Mouse (Mus musculus): Measurements from ENCODE around the gene Tead1. TPM values are rescaled to one million over a fixed set of nuclear protein-coding genes. Genes with fewer than 3 reads are reported as not detected.

Gene Tead1
- polyA plus RNA-seq, 1 experiment = 2.7 TPM

GRCm38 (mm10) chr7:112721859-112722258, 42.7 kb downstream of the Tead1 start:
- whole genome bisulfite sequencing = 81% methylated on average over 4 of the region's 4 CpGs
- DNase-seq (ENCODE audit: low read depth in 1 of 2, low spot score in 2 of 2) = no peak
- Histone ChIP-seq H3K4me1 (ENCODE audit: control insufficient read depth, insufficient read depth, insufficient read length) (no peaks in the 10 kb centered on the region), H3K36me3 (ENCODE audit: control insufficient read depth, insufficient read depth, low read length) (no peaks in the 10 kb centered on the region), H3K4me3 (ENCODE audit: extremely low read depth, insufficient read depth, insufficient read length) (no peak overlapping the region), H3K27me3 (ENCODE audit: control insufficient read depth, insufficient read depth, low read length) (no peaks in the 10 kb centered on the region), H3K27ac (ENCODE audit: insufficient read depth, low read length) (no peak overlapping the region)
- no peak for TF ChIP-seq POLR2A (IDR thresholded peaks at IDR 0.05; ENCODE audit: low read depth, low read length)
- TF ChIP-seq CTCF (IDR thresholded peaks at IDR 0.05; ENCODE audit: extremely low read depth, insufficient read depth, insufficient read length, insufficient replicate concordance) = no peak

- H3K36me3 ChIP-seq (ENCODE audit: control insufficient read depth, insufficient read depth, low read length) = no peaks in the 10 kb centered on the region
- DNase-seq (ENCODE audit: low read depth in 1 of 2, low spot score in 2 of 2) = no peak
- no peak for TF ChIP-seq CTCF (IDR thresholded peaks at IDR 0.05; ENCODE audit: extremely low read depth, insufficient read depth, insufficient read length, insufficient replicate concordance)
- TF ChIP-seq POLR2A (IDR thresholded peaks at IDR 0.05; ENCODE audit: low read depth, low read length) = no peak
- no peak overlapping the region for H3K27ac ChIP-seq (ENCODE audit: insufficient read depth, low read length)
- H3K4me1 ChIP-seq (ENCODE audit: control insufficient read depth, insufficient read depth, insufficient read length) = no peaks in the 10 kb centered on the region
- WGBS = 80% methylated on average over 2 of the region's 2 CpGs
- H3K4me3 ChIP-seq (ENCODE audit: extremely low read depth, insufficient read depth, insufficient read length) = no peak overlapping the region
- no peaks in the 10 kb centered on the region for H3K27me3 ChIP-seq (ENCODE audit: control insufficient read depth, insufficient read depth, low read length)
These were observed 49.3 kb downstream of the Tead1 start for GRCm38 (mm10) chr7:112728399-112728798.

- DNase-seq (ENCODE audit: low read depth in 1 of 2, low spot score in 2 of 2) = no peak
- H3K4me1 ChIP-seq (ENCODE audit: control insufficient read depth, insufficient read depth, insufficient read length) = no peaks in the 10 kb centered on the region
- no peak overlapping the region for H3K27ac ChIP-seq (ENCODE audit: insufficient read depth, low read length)
- no peak for TF ChIP-seq CTCF (IDR thresholded peaks at IDR 0.05; ENCODE audit: extremely low read depth, insufficient read depth, insufficient read length, insufficient replicate concordance)
- TF ChIP-seq POLR2A (IDR thresholded peaks at IDR 0.05; ENCODE audit: low read depth, low read length) = no peak
- H3K36me3 ChIP-seq (ENCODE audit: control insufficient read depth, insufficient read depth, low read length) = no peaks in the 10 kb centered on the region
- WGBS = 79% methylated on average over 5 of the region's 5 CpGs
- H3K4me3 ChIP-seq (ENCODE audit: extremely low read depth, insufficient read depth, insufficient read length) = no peak overlapping the region
- no peaks in the 10 kb centered on the region for H3K27me3 ChIP-seq (ENCODE audit: control insufficient read depth, insufficient read depth, low read length)
These were observed 51.1 kb downstream of the Tead1 start for GRCm38 (mm10) chr7:112730209-112730608.

GRCm38 (mm10) chr7:112731584-112731983, 52.5 kb downstream of the Tead1 start:
- no peaks in the 10 kb centered on the region for H3K36me3 ChIP-seq (ENCODE audit: control insufficient read depth, insufficient read depth, low read length)
- no peak overlapping the region for H3K27ac ChIP-seq (ENCODE audit: insufficient read depth, low read length)
- DNase-seq (ENCODE audit: low read depth in 1 of 2, low spot score in 2 of 2) = no peak
- H3K4me1 ChIP-seq (ENCODE audit: control insufficient read depth, insufficient read depth, insufficient read length) = no peaks in the 10 kb centered on the region
- TF ChIP-seq CTCF (IDR thresholded peaks at IDR 0.05; ENCODE audit: extremely low read depth, insufficient read depth, insufficient read length, insufficient replicate concordance) (no peak), POLR2A (IDR thresholded peaks at IDR 0.05; ENCODE audit: low read depth, low read length) (no peak)
- H3K4me3 ChIP-seq (ENCODE audit: extremely low read depth, insufficient read depth, insufficient read length) = no peak overlapping the region
- no peaks in the 10 kb centered on the region for H3K27me3 ChIP-seq (ENCODE audit: control insufficient read depth, insufficient read depth, low read length)
- 86% methylated on average over 8 of the region's 8 CpGs for WGBS

GRCm38 (mm10) chr7:112739174-112739573, 60.1 kb downstream of the Tead1 start:
- H3K4me1 ChIP-seq (ENCODE audit: control insufficient read depth, insufficient read depth, insufficient read length) = no peaks in the 10 kb centered on the region
- no peak for DNase-seq (ENCODE audit: low read depth in 1 of 2, low spot score in 2 of 2)
- H3K27ac ChIP-seq (ENCODE audit: insufficient read depth, low read length) = no peak overlapping the region
- no peak for TF ChIP-seq POLR2A (IDR thresholded peaks at IDR 0.05; ENCODE audit: low read depth, low read length)
- no peak for TF ChIP-seq CTCF (IDR thresholded peaks at IDR 0.05; ENCODE audit: extremely low read depth, insufficient read depth, insufficient read length, insufficient replicate concordance)
- WGBS = 64% methylated on average over 6 of the region's 6 CpGs
- no peak overlapping the region for H3K4me3 ChIP-seq (ENCODE audit: extremely low read depth, insufficient read depth, insufficient read length)
- 0 out of 2 replicates have a peak, but pooled peaks cover 1% of the 10 kb centered on the region for H3K27me3 ChIP-seq (ENCODE audit: control insufficient read depth, insufficient read depth, low read length)
- no peaks in the 10 kb centered on the region for H3K36me3 ChIP-seq (ENCODE audit: control insufficient read depth, insufficient read depth, low read length)

GRCm38 (mm10) chr7:112741790-112742189, 62.7 kb downstream of the Tead1 start:
- 66% methylated on average over 12 of the region's 12 CpGs for WGBS
- Histone ChIP-seq H3K36me3 (ENCODE audit: control insufficient read depth, insufficient read depth, low read length) (no peaks in the 10 kb centered on the region), H3K27me3 (ENCODE audit: control insufficient read depth, insufficient read depth, low read length) (0 out of 2 replicates have a peak, but pooled peaks cover 1% of the 10 kb centered on the region), H3K4me1 (ENCODE audit: control insufficient read depth, insufficient read depth, insufficient read length) (no peaks in the 10 kb centered on the region), H3K27ac (ENCODE audit: insufficient read depth, low read length) (no peak overlapping the region), H3K4me3 (ENCODE audit: extremely low read depth, insufficient read depth, insufficient read length) (no peak overlapping the region)
- TF ChIP-seq POLR2A (IDR thresholded peaks at IDR 0.05; ENCODE audit: low read depth, low read length) (no peak), CTCF (IDR thresholded peaks at IDR 0.05; ENCODE audit: extremely low read depth, insufficient read depth, insufficient read length, insufficient replicate concordance) (no peak)
- no peak for DNase-seq (ENCODE audit: low read depth in 1 of 2, low spot score in 2 of 2)

GRCm38 (mm10) chr7:112743063-112743462, 63.9 kb downstream of the Tead1 start:
- no peak overlapping the region for H3K4me3 ChIP-seq (ENCODE audit: extremely low read depth, insufficient read depth, insufficient read length)
- 0 out of 2 replicates have a peak, but pooled peaks cover 1% of the 10 kb centered on the region for H3K27me3 ChIP-seq (ENCODE audit: control insufficient read depth, insufficient read depth, low read length)
- no peaks in the 10 kb centered on the region for H3K4me1 ChIP-seq (ENCODE audit: control insufficient read depth, insufficient read depth, insufficient read length)
- H3K36me3 ChIP-seq (ENCODE audit: control insufficient read depth, insufficient read depth, low read length) = no peaks in the 10 kb centered on the region
- WGBS = 58% methylated on average over 7 of the region's 7 CpGs
- H3K27ac ChIP-seq (ENCODE audit: insufficient read depth, low read length) = no peak overlapping the region
- DNase-seq (ENCODE audit: low read depth in 1 of 2, low spot score in 2 of 2) = no peak
- TF ChIP-seq CTCF (IDR thresholded peaks at IDR 0.05; ENCODE audit: extremely low read depth, insufficient read depth, insufficient read length, insufficient replicate concordance) = no peak
- no peak for TF ChIP-seq POLR2A (IDR thresholded peaks at IDR 0.05; ENCODE audit: low read depth, low read length)
